Comparison of ENCODE assay signal across 25 mouse cellular contexts in the genomic region with DNA sequence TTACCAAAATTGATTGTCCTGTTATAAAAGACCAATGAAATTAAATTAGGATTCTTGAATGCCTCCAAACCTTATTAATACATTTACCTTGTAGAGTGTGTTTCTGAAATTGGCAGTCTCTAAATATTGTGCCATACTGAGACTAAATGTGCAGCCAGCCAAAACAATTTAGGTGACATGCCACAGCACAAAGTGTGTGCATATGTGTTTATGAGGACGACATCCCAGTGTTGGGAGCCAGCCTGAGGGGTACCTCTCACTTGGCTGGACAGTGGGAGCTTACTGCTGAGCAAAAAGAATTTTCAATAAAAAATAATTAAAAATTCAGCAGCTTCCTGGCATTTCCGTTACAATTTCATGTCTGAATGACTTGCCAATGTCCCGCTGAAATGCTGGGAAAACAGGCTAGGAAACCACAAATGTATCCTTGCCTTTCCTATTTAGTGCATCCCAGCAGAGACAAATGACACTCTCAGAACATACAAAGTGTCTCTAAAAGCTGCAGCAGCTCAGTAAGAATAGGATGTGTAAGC. TPM values are rescaled to one million over a fixed set of nuclear protein-coding genes. Genes with fewer than 3 reads are reported as not detected.
DNase-seq lines count a peak whose midpoint lies in the region; ATAC-seq lines count a peak whose summit lies in the region.
"Had no signal": no experiment of that assay in that cellular context is flagged by ENCODE, and none has a peak within 500 bp of the region (broad histone marks: within the 10 kb centered on the region; RNA-seq: fewer than 3 reads in every experiment).

No protein-coding gene starts in this region.

- no peak overlapping the region for H3K4me3 ChIP-seq in hindbrain, embryonic 16.5 days (ENCODE audit: low read length)
- no peak overlapping the region for H3K4me3 ChIP-seq in hindbrain, embryonic 13.5 days
- H3K4me3 ChIP-seq: embryonic facial prominence, embryonic 12.5 days; heart, embryonic 13.5 days; hindbrain, embryonic 12.5 days; stomach, embryonic 15.5 days had no signal

- H3K9me3 ChIP-seq in hindbrain, embryonic 16.5 days (ENCODE audit: control insufficient read depth, low read length), result no peaks in the 10 kb centered on the region
- H3K9me3 ChIP-seq in hindbrain, embryonic 13.5 days, result no peaks in the 10 kb centered on the region
- H3K9me3 ChIP-seq: embryonic facial prominence, embryonic 12.5 days; heart, embryonic 13.5 days; hindbrain, embryonic 12.5 days; stomach, embryonic 15.5 days had no signal

- DNase-seq in adipocyte (ENCODE audit: low spot score), result peak; percentile 28
- DNase-seq in cerebellum, adult 18-20 months, result peak; percentile 19 to 28
- peak; percentile 52 to 74 for DNase-seq in cerebellum, postnatal 14 days
- no peak for DNase-seq in lung, postnatal 25 days (ENCODE audit: low spot score)
- DNase-seq in ovary, postnatal 14 days (ENCODE audit: low spot score), result no peak
- DNase-seq in right cerebral cortex, adult 18-20 months, result no peak
- DNase-seq: adrenal gland, adult 2 months; heart, adult 18-20 months; heart, postnatal 14 days; kidney, adult 9 months; kidney, postnatal 14 days; retina, postnatal 1 day had no signal

- H3K4me2 ChIP-seq in hindbrain, embryonic 16.5 days (ENCODE audit: low read length), result no peak overlapping the region
- no peak overlapping the region for H3K4me2 ChIP-seq in hindbrain, embryonic 13.5 days
- H3K4me2 ChIP-seq: embryonic facial prominence, embryonic 12.5 days; heart, embryonic 13.5 days; hindbrain, embryonic 12.5 days; midbrain, embryonic 11.5 days; stomach, embryonic 15.5 days had no signal

- H3K36me3 ChIP-seq in hindbrain, embryonic 16.5 days (ENCODE audit: control insufficient read depth, insufficient read depth, low read length), result no peaks in the 10 kb centered on the region
- no peaks in the 10 kb centered on the region; the same call in 1 of the 2 replicates for H3K36me3 ChIP-seq in hindbrain, embryonic 13.5 days
- H3K36me3 ChIP-seq: embryonic facial prominence, embryonic 12.5 days; hindbrain, embryonic 12.5 days; stomach, embryonic 15.5 days had no signal

- no peaks in the 10 kb centered on the region for H3K4me1 ChIP-seq in hindbrain, embryonic 16.5 days (ENCODE audit: control insufficient read depth, insufficient read depth, low read depth, low read length)
- 0 out of 2 replicates have a peak, but pooled peaks cover 8% of the 10 kb centered on the region for H3K4me1 ChIP-seq in hindbrain, embryonic 13.5 days (replicated peaks)
- H3K4me1 ChIP-seq: embryonic facial prominence, embryonic 12.5 days; stomach, embryonic 15.5 days had no signal

- no peak overlapping the region for H3K27ac ChIP-seq in hindbrain, embryonic 16.5 days (ENCODE audit: low read depth, low read length)
- H3K27ac ChIP-seq in hindbrain, embryonic 13.5 days, result no peak overlapping the region; the same call in 1 of the 2 replicates
- H3K27ac ChIP-seq: embryonic facial prominence, embryonic 12.5 days; heart, embryonic 13.5 days; hindbrain, embryonic 12.5 days; stomach, embryonic 15.5 days had no signal

- WGBS in hindbrain, embryonic 16.5 days, result 62% methylated on average over 3 of the region's 3 CpGs
- 80% methylated on average over 3 of the region's 3 CpGs for WGBS in hindbrain, embryonic 13.5 days

- H3K9ac ChIP-seq in hindbrain, embryonic 16.5 days (ENCODE audit: low read depth, low read length), result no peak overlapping the region
- H3K9ac ChIP-seq in hindbrain, embryonic 13.5 days, result no peak overlapping the region
- H3K9ac ChIP-seq: embryonic facial prominence, embryonic 12.5 days; heart, embryonic 13.5 days; hindbrain, embryonic 12.5 days; stomach, embryonic 15.5 days had no signal

- H3K27me3 ChIP-seq in hindbrain, embryonic 16.5 days (replicated peaks; ENCODE audit: control insufficient read depth, insufficient read depth, low read length), result no peaks in the 10 kb centered on the region
- H3K27me3 ChIP-seq in hindbrain, embryonic 13.5 days, result no peaks in the 10 kb centered on the region
- H3K27me3 ChIP-seq: embryonic facial prominence, embryonic 12.5 days; heart, embryonic 13.5 days; hindbrain, embryonic 12.5 days; Patski; stomach, embryonic 15.5 days had no signal

- peak; percentile 55; the same call in 1 of the 2 replicates for ATAC-seq in hindbrain, embryonic 16.5 days
- no peak for ATAC-seq in hindbrain, embryonic 13.5 days (ENCODE audit: low FRiP score)
- ATAC-seq: CD4-positive, CD25-positive, alpha-beta regulatory T cell, adult 4 months; forebrain, embryonic 14.5 days; lung, postnatal 0 days; Patski had no signal

RNA-seq across cellular contexts. Expression of gene Slc12a3, which starts 46.5 kb away (rescaled TPM):
- polyA plus RNA-seq in hindbrain, embryonic 16.5 days (2015; fragmentation: Nextera tagmentation; extraction: Ambion mirVana), result 0.11 and 0.21 TPM in 2 replicates
- 0.14 and 0.19 TPM in 2 replicates for polyA plus RNA-seq in hindbrain, embryonic 13.5 days (2015; fragmentation: Nextera tagmentation; extraction: Ambion mirVana)
- polyA plus RNA-seq: adrenal gland, adult 2 months; forebrain, embryonic 14.5 days; heart, embryonic 13.5 days; hindbrain, embryonic 12.5 days; limb, embryonic 11.5 days; midbrain, embryonic 11.5 days; neural tube, embryonic 11.5 days had no signal

Comparison
In these comparisons a context has a peak if more than half of its experiments do, and no peak if none do; other contexts are left out.
1. DNase-seq: peak in adipocyte (single experiment), cerebellum, adult 18-20 months (2 of 2) and cerebellum, postnatal 14 days (2 of 2); none in lung, postnatal 25 days (single experiment), ovary, postnatal 14 days (single experiment) and right cerebral cortex, adult 18-20 months (single experiment).